Mouse (Mus musculus) midbrain, embryonic 10.5 days (tissue): ENCODE measurements at regions not wholly inside any gene's neighbourhood (a gene's known extent, or its start where the extent isn't known, plus 50 kb on each side); places are given as distances from the start of the nearest gene placed in this dataset.

Source experiments
- DNase-seq: peaks from one replicate; pipeline ENCODE4 v3.0.0-alpha.2; 2017; ENCODE audit warnings: low spot score
- H3K27ac ChIP-seq: fragments of 300-500 bp; sonication (generic); replicated peaks from 2 replicates; pipeline ENCODE4 v1.5.1; 2016; ENCODE audit warnings: mild to moderate bottlenecking
- H3K27me3 ChIP-seq: fragments of 300-500 bp; sonication (generic); 2 replicates; pipeline ENCODE4 v1.6.1; 2016; ENCODE audit warnings: low read depth, mild to moderate bottlenecking; ENCODE audit not compliant: poor library complexity, severe bottlenecking
- H3K36me3 ChIP-seq: fragments of 300-500 bp; sonication (generic); 2 replicates; pipeline ENCODE4 v1.6.1; 2016; ENCODE audit warnings: mild to moderate bottlenecking, moderate library complexity
- H3K4me1 ChIP-seq: fragments of 300-500 bp; sonication (generic); 2 replicates; pipeline ENCODE4 v1.6.1; 2016
- H3K4me3 ChIP-seq: fragments of 300-500 bp; sonication (generic); 2 replicates; pipeline ENCODE4 v1.5.1; 2016; ENCODE audit warnings: mild to moderate bottlenecking, moderate library complexity
- H3K9me3 ChIP-seq: fragments of 300-500 bp; sonication (generic); replicated peaks from 2 replicates; pipeline ENCODE4 v1.6.1; 2016; ENCODE audit warnings: mild to moderate bottlenecking
- WGBS: fragments of 180-500 bp; shearing (Covaris S2); methylation state at CpG from one replicate; pipeline ENCODE4 v1.1.7; 2016; 5-methylcytosine and 5-hydroxymethylcytosine counted together

- Histone ChIP-seq H3K4me3 (no peak overlapping the region), H3K9me3 (no peaks in the 10 kb centered on the region), H3K27ac (peak overlapping the region; percentile 56), H3K27me3 (no peaks in the 10 kb centered on the region), H3K4me1 (peaks cover 10% of the 10 kb centered on the region), H3K36me3 (no peaks in the 10 kb centered on the region)
- DNase-seq: no peak
- WGBS: 74% methylated on average over 16 of the region's 16 CpGs
Observed at GRCm38 (mm10) chr2:173426191-173427065, 96.0 kb upstream of the 1700021F07Rik start.

- Histone ChIP-seq H3K36me3 (no peaks in the 10 kb centered on the region), H3K4me3 (no peak overlapping the region), H3K4me1 (peaks cover 10% of the 10 kb centered on the region), H3K27me3 (no peaks in the 10 kb centered on the region), H3K9me3 (no peaks in the 10 kb centered on the region), H3K27ac (no peak overlapping the region)
- DNase-seq: no peak
- WGBS: 90% methylated on average over 10 of the region's 10 CpGs
Observed at GRCm38 (mm10) chr2:173427888-173428450, 94.4 kb upstream of the 1700021F07Rik start.

GRCm38 (mm10) chr2:173431841-173432240, 90.5 kb upstream of the 1700021F07Rik start:
- Histone ChIP-seq H3K36me3 (no peaks in the 10 kb centered on the region), H3K27ac (no peak overlapping the region), H3K9me3 (no peaks in the 10 kb centered on the region), H3K4me3 (no peak overlapping the region), H3K4me1 (peaks cover 13% of the 10 kb centered on the region), H3K27me3 (no peaks in the 10 kb centered on the region)
- 81% methylated on average over 5 of the region's 5 CpGs for WGBS
- DNase-seq: no peak

GRCm38 (mm10) chr2:173432258-173432657, 90.1 kb upstream of the 1700021F07Rik start:
- WGBS: 80% methylated on average over 3 of the region's 3 CpGs
- H3K4me1 ChIP-seq: peaks cover 13% of the 10 kb centered on the region
- no peak overlapping the region for H3K27ac ChIP-seq
- H3K4me3 ChIP-seq: no peak overlapping the region
- no peaks in the 10 kb centered on the region for H3K36me3 ChIP-seq
- H3K9me3 ChIP-seq: no peaks in the 10 kb centered on the region
- no peak for DNase-seq
- H3K27me3 ChIP-seq: no peaks in the 10 kb centered on the region

GRCm38 (mm10) chr2:173432886-173433624, 89.3 kb upstream of the 1700021F07Rik start:
- 89% methylated on average over 9 of the region's 9 CpGs for WGBS
- DNase-seq: no peak
- Histone ChIP-seq H3K9me3 (no peaks in the 10 kb centered on the region), H3K27ac (no peak overlapping the region), H3K4me3 (no peak overlapping the region), H3K36me3 (no peaks in the 10 kb centered on the region), H3K4me1 (peaks cover 13% of the 10 kb centered on the region), H3K27me3 (no peaks in the 10 kb centered on the region)

GRCm38 (mm10) chr2:173436580-173436979, 85.8 kb upstream of the 1700021F07Rik start:
- Histone ChIP-seq H3K36me3 (no peaks in the 10 kb centered on the region), H3K4me3 (no peak overlapping the region), H3K9me3 (no peaks in the 10 kb centered on the region), H3K4me1 (peaks cover 13% of the 10 kb centered on the region), H3K27me3 (peaks cover 3% of the 10 kb centered on the region; the same call in 1 of the 2 replicates), H3K27ac (no peak overlapping the region)
- no peak for DNase-seq
- 89% methylated on average over 3 of the region's 3 CpGs for WGBS

- no peak overlapping the region for H3K27ac ChIP-seq
- no peak for DNase-seq
- 77% methylated on average over 9 of the region's 9 CpGs for WGBS
Observed at GRCm38 (mm10) chr2:173439031-173439430, 83.4 kb upstream of the 1700021F07Rik start.

GRCm38 (mm10) chr2:173442056-173442455, 80.3 kb upstream of the 1700021F07Rik start:
- H3K27ac ChIP-seq: no peak overlapping the region; the same call in 1 of the 2 replicates
- DNase-seq: no peak
- peaks cover 4% of the 10 kb centered on the region; the same call in 1 of the 2 replicates for H3K27me3 ChIP-seq
- no peak overlapping the region for H3K4me3 ChIP-seq
- H3K36me3 ChIP-seq: no peaks in the 10 kb centered on the region
- H3K9me3 ChIP-seq: 0 out of 2 replicates have a peak, but pooled peaks cover 5% of the 10 kb centered on the region
- H3K4me1 ChIP-seq: 0 out of 2 replicates have a peak, but pooled peaks cover 9% of the 10 kb centered on the region
- 89% methylated on average over 11 of the region's 11 CpGs for WGBS

More at GRCm38 (mm10) chr2:173439031-173439430, 83.4 kb upstream of the 1700021F07Rik start:
- peaks cover 14% of the 10 kb centered on the region for H3K4me1 ChIP-seq
- H3K27me3 ChIP-seq: peaks cover 4% of the 10 kb centered on the region; the same call in 1 of the 2 replicates
- no peaks in the 10 kb centered on the region for H3K9me3 ChIP-seq
- H3K36me3 ChIP-seq: no peaks in the 10 kb centered on the region
- H3K4me3 ChIP-seq: no peak overlapping the region

GRCm38 (mm10) chr2:173443262-173443661, 79.1 kb upstream of the 1700021F07Rik start:
- H3K27ac ChIP-seq: no peak overlapping the region
- H3K4me1 ChIP-seq: 0 out of 2 replicates have a peak, but pooled peaks cover 9% of the 10 kb centered on the region
- no peak overlapping the region for H3K4me3 ChIP-seq
- peaks cover 4% of the 10 kb centered on the region; the same call in 1 of the 2 replicates for H3K27me3 ChIP-seq
- no peak for DNase-seq
- no peaks in the 10 kb centered on the region for H3K36me3 ChIP-seq
- WGBS: 80% methylated on average over 10 of the region's 10 CpGs
- 0 out of 2 replicates have a peak, but pooled peaks cover 5% of the 10 kb centered on the region for H3K9me3 ChIP-seq

- Histone ChIP-seq H3K4me3 (no peak overlapping the region), H3K27ac (no peak overlapping the region), H3K4me1 (0 out of 2 replicates have a peak, but pooled peaks cover 9% of the 10 kb centered on the region), H3K27me3 (peaks cover 4% of the 10 kb centered on the region; the same call in 1 of the 2 replicates), H3K36me3 (no peaks in the 10 kb centered on the region), H3K9me3 (0 out of 2 replicates have a peak, but pooled peaks cover 5% of the 10 kb centered on the region)
- WGBS: 88% methylated on average over 9 of the region's 9 CpGs
- DNase-seq: no peak
Observed at GRCm38 (mm10) chr2:173444386-173444785, 78.0 kb upstream of the 1700021F07Rik start.

GRCm38 (mm10) chr2:173445039-173445438, 77.3 kb upstream of the 1700021F07Rik start:
- H3K36me3 ChIP-seq: no peaks in the 10 kb centered on the region
- H3K9me3 ChIP-seq: 0 out of 2 replicates have a peak, but pooled peaks cover 5% of the 10 kb centered on the region
- H3K4me1 ChIP-seq: 0 out of 2 replicates have a peak, but pooled peaks cover 9% of the 10 kb centered on the region
- 84% methylated on average over 3 of the region's 3 CpGs for WGBS
- H3K27me3 ChIP-seq: peaks cover 4% of the 10 kb centered on the region; the same call in 1 of the 2 replicates
- DNase-seq: no peak
- no peak overlapping the region for H3K27ac ChIP-seq
- H3K4me3 ChIP-seq: no peak overlapping the region

- WGBS: 89% methylated on average over 11 of the region's 11 CpGs
Observed at GRCm38 (mm10) chr2:173448546-173449187, 73.7 kb upstream of the 1700021F07Rik start.

More at GRCm38 (mm10) chr2:173448546-173449187, 73.7 kb upstream of the 1700021F07Rik start:
- Histone ChIP-seq H3K27me3 (no peaks in the 10 kb centered on the region), H3K36me3 (no peaks in the 10 kb centered on the region), H3K4me3 (no peak overlapping the region), H3K4me1 (0 out of 2 replicates have a peak, but pooled peaks cover 5% of the 10 kb centered on the region), H3K9me3 (0 out of 2 replicates have a peak, but pooled peaks cover 5% of the 10 kb centered on the region), H3K27ac (no peak overlapping the region)
- DNase-seq: no peak
